Mouse (Mus musculus) bone marrow macrophage, adult 2 months (primary cell): ENCODE results near the gene Elmo1. TPM values are rescaled to one million over a fixed set of nuclear protein-coding genes. Genes with fewer than 3 reads are reported as not detected.

ENCODE experiments used
- H3K27ac ChIP-seq: 2 replicates; pipeline ENCODE4 v1.5.1; 2012; ENCODE audit warnings: low read depth, low read length; ENCODE audit not compliant: insufficient read depth
- H3K4me1 ChIP-seq: 2 replicates; pipeline ENCODE4 v1.6.1; 2012; ENCODE audit warnings: low read length; ENCODE audit not compliant: control insufficient read depth, insufficient read depth
- H3K4me3 ChIP-seq: 2 replicates; pipeline ENCODE4 v1.5.1; 2012; ENCODE audit warnings: mild to moderate bottlenecking, low read length, moderate library complexity; ENCODE audit not compliant: insufficient read depth
- CTCF ChIP-seq: IDR thresholded peaks from 2 replicates; pipeline ENCODE4 v1.5.1; 2012; ENCODE audit warnings: low read depth, mild to moderate bottlenecking, low read length, moderate library complexity
- POLR2A ChIP-seq: IDR thresholded peaks from 2 replicates; pipeline ENCODE4 v1.6.1; 2012; ENCODE audit warnings: mild to moderate bottlenecking, low read depth, low read length, borderline replicate concordance
- polyA plus RNA-seq: library from polyadenylated mRNA; stranded (reverse); fragments of >200 nt; gene quantifications from 2 replicates; pipeline ENCODE4 v1.2.4, GENCODE M21; 2012; ENCODE audit not compliant: missing spikeins, insufficient read depth, insufficient read length

The Elmo1 gene
- polyA plus RNA-seq, 1 experiment = 60.9 TPM

- Histone ChIP-seq H3K4me3 (no peak overlapping the region), H3K27ac (no peak overlapping the region), H3K4me1 (peaks cover 21% of the 10 kb centered on the region)
- TF ChIP-seq POLR2A (no peak), CTCF (no peak)
Observed at GRCm38 (mm10) chr13:20093307-20094045, 3.1 kb downstream of the Elmo1 start.

DNA sequence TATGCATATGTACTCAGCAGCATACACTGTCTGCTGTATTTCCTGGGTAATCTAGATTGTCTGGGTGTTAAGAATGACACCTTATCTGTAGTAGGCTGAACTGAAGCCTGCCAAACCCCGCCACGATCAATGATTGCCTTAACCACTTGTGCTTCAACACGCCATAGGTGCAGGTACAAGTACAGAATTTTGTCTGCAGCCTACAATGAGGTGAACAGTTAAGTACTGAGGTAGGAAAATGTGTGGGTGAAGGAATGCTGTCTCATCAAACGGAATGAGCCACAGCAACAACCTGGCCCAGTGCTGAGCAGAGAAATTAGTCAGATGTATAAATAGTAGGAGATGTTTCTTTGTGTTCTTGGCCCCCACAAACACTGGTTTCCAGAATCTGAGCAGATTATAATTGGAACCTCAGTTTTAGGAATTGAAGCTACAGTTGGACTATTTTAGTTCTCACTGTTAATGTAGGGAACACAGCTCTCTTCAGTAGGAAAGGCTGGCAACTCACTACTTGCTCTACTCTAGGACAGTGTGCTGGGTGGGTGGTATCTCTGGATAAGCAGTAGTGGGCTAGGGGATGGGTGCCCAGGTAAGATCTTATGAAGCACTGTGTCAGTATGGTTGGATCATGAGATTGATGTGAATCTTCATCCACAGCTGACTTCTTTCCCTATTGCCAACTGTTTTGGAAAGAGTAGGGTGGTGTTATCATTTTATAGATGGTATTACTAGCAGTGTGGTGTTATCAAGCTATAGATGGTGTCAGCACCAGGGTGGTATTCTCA lies 4.7 kb downstream of the Elmo1 start:
- no peak overlapping the region for H3K4me3 ChIP-seq
- no peak overlapping the region for H3K27ac ChIP-seq
- TF ChIP-seq POLR2A (no peak), CTCF (no peak)
- peaks cover 30% of the 10 kb centered on the region for H3K4me1 ChIP-seq

GRCm38 (mm10) chr13:20097006-20097617 lies 6.7 kb downstream of the Elmo1 start:
- H3K4me1 ChIP-seq = peaks cover 31% of the 10 kb centered on the region
- no peak overlapping the region for H3K27ac ChIP-seq
- TF ChIP-seq CTCF = no peak
- no peak for TF ChIP-seq POLR2A
- no peak overlapping the region for H3K4me3 ChIP-seq

DNA sequence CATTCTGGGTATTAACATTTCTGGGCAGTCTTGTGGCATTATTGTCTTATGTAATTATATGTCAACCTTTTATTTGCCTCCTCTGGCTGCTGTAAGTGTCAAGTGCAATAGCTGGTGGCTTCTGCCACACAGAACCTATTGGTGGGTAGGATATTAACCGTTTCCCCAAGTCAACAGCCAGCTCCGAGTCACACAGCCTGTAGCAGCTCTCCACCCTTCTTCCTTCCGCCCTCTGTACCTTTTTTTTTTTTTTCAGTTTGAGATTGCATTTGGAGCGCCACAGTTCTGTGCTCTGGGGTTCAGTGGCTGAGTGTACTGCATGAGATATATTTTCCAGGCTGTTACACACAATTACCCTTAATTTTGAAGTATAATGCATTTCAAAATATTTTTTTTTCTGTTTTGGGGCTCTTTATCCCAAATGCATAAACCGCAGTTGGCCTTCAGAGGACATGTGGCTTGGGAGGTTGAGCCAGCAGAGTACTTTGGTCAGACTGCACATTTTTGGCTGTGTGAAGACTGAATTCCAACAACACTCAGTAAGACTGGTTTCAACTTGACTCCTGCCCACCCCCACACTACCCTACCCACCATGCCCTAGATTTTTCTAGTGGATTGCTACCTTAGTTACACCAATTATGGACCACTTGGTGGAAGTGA lies 7.7 kb downstream of the Elmo1 start:
- Histone ChIP-seq H3K27ac (no peak overlapping the region), H3K4me1 (peaks cover 31% of the 10 kb centered on the region)
- TF ChIP-seq CTCF (no peak), POLR2A (no peak)

GRCm38 (mm10) chr13:20098594-20098965 lies 8.2 kb downstream of the Elmo1 start:
- H3K4me3 ChIP-seq = no peak overlapping the region
- H3K27ac ChIP-seq = no peak overlapping the region
- no peak for TF ChIP-seq POLR2A
- no peak for TF ChIP-seq CTCF
- peaks cover 31% of the 10 kb centered on the region for H3K4me1 ChIP-seq

More for the DNA sequence above, 7.7 kb downstream of the Elmo1 start:
- H3K4me3 ChIP-seq = no peak overlapping the region

- no peak overlapping the region for H3K27ac ChIP-seq
- no peak for TF ChIP-seq POLR2A
- peaks cover 27% of the 10 kb centered on the region for H3K4me1 ChIP-seq
- no peak overlapping the region for H3K4me3 ChIP-seq
Observed at GRCm38 (mm10) chr13:20099546-20099945, 9.2 kb downstream of the Elmo1 start.

DNA sequence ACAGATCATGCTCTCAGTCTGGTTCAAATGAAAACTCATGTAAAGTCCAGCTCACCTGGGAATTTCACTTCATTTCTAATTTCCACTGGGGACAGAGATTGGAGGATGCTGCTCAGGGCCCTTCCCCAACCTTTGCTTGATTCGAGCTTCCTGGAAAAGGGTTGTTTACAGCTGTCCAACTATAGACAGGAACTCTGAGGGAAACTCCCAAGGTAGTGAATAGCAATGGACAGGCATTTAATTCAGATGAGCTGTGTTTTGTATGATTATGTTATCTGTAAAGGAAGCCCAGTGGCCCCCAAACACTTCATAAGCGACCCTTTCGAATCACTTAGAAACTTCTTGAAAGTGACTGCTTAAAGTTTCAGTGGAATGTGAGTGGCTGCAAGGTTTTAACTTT lies 10.0 kb downstream of the Elmo1 start:
- no peak for TF ChIP-seq POLR2A
- Histone ChIP-seq H3K4me1 (peaks cover 30% of the 10 kb centered on the region), H3K27ac (no peak overlapping the region), H3K4me3 (no peak overlapping the region)

GRCm38 (mm10) chr13:20101691-20102090 lies 11.3 kb downstream of the Elmo1 start:
- no peak overlapping the region for H3K27ac ChIP-seq
- TF ChIP-seq CTCF (no peak), POLR2A (no peak)

GRCm38 (mm10) chr13:20104791-20105190 lies 14.4 kb downstream of the Elmo1 start:
- TF ChIP-seq POLR2A (no peak), CTCF (no peak)
- no peak overlapping the region for H3K4me3 ChIP-seq
- H3K27ac ChIP-seq = no peak overlapping the region
- H3K4me1 ChIP-seq = peaks cover 31% of the 10 kb centered on the region

More at GRCm38 (mm10) chr13:20101691-20102090, 11.3 kb downstream of the Elmo1 start:
- Histone ChIP-seq H3K4me1 (peaks cover 30% of the 10 kb centered on the region), H3K4me3 (no peak overlapping the region)
